Mouse (Mus musculus) liver, postnatal 0 days (tissue): Measurements from ENCODE around the gene Hspb8. TPM values are rescaled to one million over a fixed set of nuclear protein-coding genes. Genes with fewer than 3 reads are reported as not detected.
A peak's percentile ranks its signal among the peaks of the same experiment; 100 is the strongest.

Source experiments
- ATAC-seq: fragments of 200-750 bp; cut with Nextera tagmentation; 2 replicates; pipeline ENCODE4 v1.8.0; 2017; ENCODE audit warnings: mild to moderate bottlenecking, moderate library complexity
- DNase-seq: peaks from one replicate; pipeline ENCODE4 v3.0.0-alpha.2; 2016
- H3K27ac ChIP-seq: fragments of 300-500 bp; sonication (generic); 2 replicates; pipeline ENCODE4 v1.5.1; 2014; ENCODE audit warnings: antibody characterized with exemption, moderate library complexity, mild to moderate bottlenecking, low read depth
- H3K27me3 ChIP-seq: fragments of 300-500 bp; sonication (generic); 2 replicates; pipeline ENCODE4 v1.6.1; 2014; ENCODE audit warnings: low read length, control low read depth, mixed read lengths; ENCODE audit not compliant: insufficient read depth
- H3K36me3 ChIP-seq: fragments of 300-500 bp; sonication (generic); replicated peaks from 2 replicates; pipeline ENCODE4 v1.6.1; 2014; ENCODE audit warnings: mild to moderate bottlenecking, control low read depth, low read length, moderate library complexity, mixed read lengths; ENCODE audit not compliant: insufficient read depth
- H3K4me1 ChIP-seq: fragments of 300-500 bp; sonication (generic); 2 replicates; pipeline ENCODE4 v1.6.1; 2014; ENCODE audit warnings: antibody characterized with exemption, mild to moderate bottlenecking, control low read depth; ENCODE audit not compliant: insufficient read depth
- H3K4me2 ChIP-seq: fragments of 300-500 bp; sonication (generic); 2 replicates; pipeline ENCODE4 v1.6.1; 2014; ENCODE audit warnings: low read depth, mild to moderate bottlenecking, low read length, moderate library complexity, mixed read lengths
- H3K4me3 ChIP-seq: fragments of 300-500 bp; sonication (generic); 2 replicates; pipeline ENCODE4 v1.5.1; 2014; ENCODE audit warnings: low read depth, low read length
- H3K9ac ChIP-seq: fragments of 300-500 bp; sonication (generic); replicated peaks from 2 replicates; pipeline ENCODE4 v1.6.1; 2014; ENCODE audit warnings: mild to moderate bottlenecking, moderate library complexity
- H3K9me3 ChIP-seq: fragments of 300-500 bp; sonication (generic); 2 replicates; pipeline ENCODE4 v1.6.1; 2016; ENCODE audit warnings: mild to moderate bottlenecking, control low read depth, low read length, mixed read lengths
- CTCF ChIP-seq: sonication (generic); IDR thresholded peaks from 2 replicates; pipeline ENCODE4 v1.5.1; 2016; ENCODE audit warnings: antibody characterized with exemption, low read depth
- EP300 ChIP-seq: IDR thresholded peaks from 2 replicates; pipeline ENCODE4 v1.6.1; 2016; ENCODE audit warnings: antibody characterized with exemption, low read depth, mild to moderate bottlenecking
- WGBS: fragments of 180-500 bp; shearing (Covaris S2); extraction: QIAGEN DNeasy Blood & Tissue Kit; methylation state at CpG from one replicate; pipeline ENCODE4 v1.1.7; 2014; ENCODE audit not compliant: insufficient replicate concordance; 5-methylcytosine and 5-hydroxymethylcytosine counted together
- polyA plus RNA-seq: library from polyadenylated mRNA; unstranded; fragments of >200 nt; fragmentation: Nextera tagmentation; extraction: Ambion mirVana; gene quantifications from 2 replicates; pipeline ENCODE4 v1.2.1, GENCODE M21; 2015

Gene Hspb8
- polyA plus RNA-seq, 1 experiment from 2014 or later, result 9.1 TPM

- DNase-seq, result peak; percentile 49
- Histone ChIP-seq H3K4me2 (peak overlapping the region; percentile 67), H3K27me3 (no peaks in the 10 kb centered on the region)
Measured at GRCm38 (mm10) chr5:116445634-116446367, 23.1 kb upstream of the Hspb8 start.

GRCm38 (mm10) chr5:116444517-116444916, 21.9 kb upstream of the Hspb8 start:
- ATAC-seq (no peak), DNase-seq (peak; percentile 58)
- peak overlapping the region; percentile 14; the same call in 1 of the 2 replicates for H3K4me3 ChIP-seq
- WGBS, result 56% methylated on average over 24 of the region's 27 CpGs
- H3K9ac ChIP-seq, result peak overlapping the region; percentile 46; the same call in 1 of the 2 replicates
- peak overlapping the region; percentile 87 for H3K27ac ChIP-seq
- H3K9me3 ChIP-seq, result no peaks in the 10 kb centered on the region
- peaks cover 2% of the 10 kb centered on the region; the same call in 1 of the 2 replicates for H3K4me1 ChIP-seq
- TF ChIP-seq CTCF, result peak; percentile 68
- no peak for TF ChIP-seq EP300
- H3K27me3 ChIP-seq, result no peaks in the 10 kb centered on the region
- no peaks in the 10 kb centered on the region for H3K36me3 ChIP-seq
- H3K4me2 ChIP-seq, result peak overlapping the region; percentile 55

More at GRCm38 (mm10) chr5:116445634-116446367, 23.1 kb upstream of the Hspb8 start:
- Histone ChIP-seq H3K9me3 (no peaks in the 10 kb centered on the region), H3K27ac (peak overlapping the region; percentile 98), H3K4me1 (peaks cover 2% of the 10 kb centered on the region; the same call in 1 of the 2 replicates), H3K36me3 (no peaks in the 10 kb centered on the region), H3K9ac (peak overlapping the region; percentile 69), H3K4me3 (peak overlapping the region; percentile 38)
- 37% methylated on average over 10 of the region's 10 CpGs for WGBS
- peak; percentile 87 for ATAC-seq
- no peak for TF ChIP-seq CTCF
- TF ChIP-seq EP300, result peak; percentile 91

- H3K9me3 ChIP-seq, result no peaks in the 10 kb centered on the region
- 76% methylated on average over 8 of the region's 8 CpGs for WGBS
- H3K36me3 ChIP-seq, result no peaks in the 10 kb centered on the region
- ATAC-seq (no peak), DNase-seq (no peak)
- no peak overlapping the region for H3K9ac ChIP-seq
- TF ChIP-seq CTCF (no peak), EP300 (no peak)
- peaks cover 2% of the 10 kb centered on the region; the same call in 1 of the 2 replicates for H3K4me1 ChIP-seq
- H3K27me3 ChIP-seq, result no peaks in the 10 kb centered on the region
- no peak overlapping the region for H3K4me2 ChIP-seq
- no peak overlapping the region for H3K4me3 ChIP-seq
- H3K27ac ChIP-seq, result no peak overlapping the region
Measured at GRCm38 (mm10) chr5:116443459-116443940, 20.8 kb upstream of the Hspb8 start.

- H3K27me3 ChIP-seq, result no peaks in the 10 kb centered on the region
Measured at GRCm38 (mm10) chr5:116442697-116443458, 20.2 kb upstream of the Hspb8 start.

GRCm38 (mm10) chr5:116440251-116440650, 17.6 kb upstream of the Hspb8 start:
- Histone ChIP-seq H3K4me2 (no peak overlapping the region), H3K4me1 (peaks cover 2% of the 10 kb centered on the region; the same call in 1 of the 2 replicates), H3K9me3 (no peaks in the 10 kb centered on the region), H3K9ac (no peak overlapping the region), H3K4me3 (no peak overlapping the region), H3K27ac (no peak overlapping the region), H3K27me3 (no peaks in the 10 kb centered on the region), H3K36me3 (no peaks in the 10 kb centered on the region)
- 39% methylated on average over 4 of the region's 4 CpGs for WGBS
- TF ChIP-seq EP300 (no peak), CTCF (no peak)
- DNase-seq (no peak), ATAC-seq (no peak)

More at GRCm38 (mm10) chr5:116442697-116443458, 20.2 kb upstream of the Hspb8 start:
- Histone ChIP-seq H3K4me3 (no peak overlapping the region), H3K27ac (no peak overlapping the region), H3K4me2 (no peak overlapping the region), H3K36me3 (no peaks in the 10 kb centered on the region), H3K9ac (no peak overlapping the region), H3K4me1 (peaks cover 2% of the 10 kb centered on the region; the same call in 1 of the 2 replicates), H3K9me3 (no peaks in the 10 kb centered on the region)
- 67% methylated on average over 7 of the region's 7 CpGs for WGBS
- no peak for TF ChIP-seq EP300
- no peak for TF ChIP-seq CTCF
- DNase-seq, result no peak
- ATAC-seq, result no peak

- no peaks in the 10 kb centered on the region for H3K9me3 ChIP-seq
- H3K36me3 ChIP-seq, result no peaks in the 10 kb centered on the region
- no peak overlapping the region for H3K27ac ChIP-seq
- no peak for TF ChIP-seq EP300
- TF ChIP-seq CTCF, result no peak
- H3K9ac ChIP-seq, result no peak overlapping the region
- no peak overlapping the region for H3K4me3 ChIP-seq
- ATAC-seq, result no peak
- H3K4me2 ChIP-seq, result no peak overlapping the region
- H3K4me1 ChIP-seq, result no peaks in the 10 kb centered on the region
- no peaks in the 10 kb centered on the region for H3K27me3 ChIP-seq
- no peak for DNase-seq
- WGBS, result 53% methylated on average over 4 of the region's 4 CpGs
Measured at GRCm38 (mm10) chr5:116438328-116438727, 15.7 kb upstream of the Hspb8 start.
